Mouse (Mus musculus): ENCODE measurements at regions not wholly inside any gene's neighbourhood (a gene's known extent, or its start where the extent isn't known, plus 50 kb on each side); places are given as distances from the start of the nearest gene placed in this dataset.

DNA sequence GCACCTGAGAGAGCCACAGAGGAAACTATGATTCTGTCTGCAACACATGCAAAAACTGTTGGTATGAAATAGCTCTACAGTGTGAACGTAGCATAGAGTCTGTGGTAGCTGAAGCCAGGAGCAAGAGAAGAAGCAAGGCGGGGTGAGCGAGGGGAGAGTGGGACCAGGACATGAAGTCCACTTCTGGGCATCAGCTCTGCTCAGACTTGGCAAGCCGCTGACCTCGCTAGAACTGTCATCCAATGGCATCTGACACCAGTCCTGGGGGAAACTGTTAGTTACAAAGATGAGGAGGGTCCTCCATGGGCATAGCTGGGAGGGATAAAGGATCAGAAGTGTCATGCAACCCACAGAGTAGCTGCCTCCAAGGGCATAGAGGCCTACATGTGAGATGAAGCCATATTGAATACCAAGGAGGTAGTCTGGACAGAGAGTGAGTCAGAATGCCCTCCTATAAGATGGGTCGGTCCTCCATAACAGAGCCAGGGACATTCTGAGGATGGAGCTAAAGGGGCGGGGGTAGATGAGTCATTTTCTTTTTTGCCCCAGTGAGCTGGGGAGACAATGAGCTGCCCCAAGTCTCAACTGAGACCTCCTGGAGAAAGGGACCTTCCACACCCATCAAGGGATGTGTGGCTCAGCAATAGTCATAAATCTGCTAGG is 102.0 kb downstream of the 1810010D01Rik start:
- DNase-seq (ENCODE audit: low read depth, low spot score): no peak

DNA sequence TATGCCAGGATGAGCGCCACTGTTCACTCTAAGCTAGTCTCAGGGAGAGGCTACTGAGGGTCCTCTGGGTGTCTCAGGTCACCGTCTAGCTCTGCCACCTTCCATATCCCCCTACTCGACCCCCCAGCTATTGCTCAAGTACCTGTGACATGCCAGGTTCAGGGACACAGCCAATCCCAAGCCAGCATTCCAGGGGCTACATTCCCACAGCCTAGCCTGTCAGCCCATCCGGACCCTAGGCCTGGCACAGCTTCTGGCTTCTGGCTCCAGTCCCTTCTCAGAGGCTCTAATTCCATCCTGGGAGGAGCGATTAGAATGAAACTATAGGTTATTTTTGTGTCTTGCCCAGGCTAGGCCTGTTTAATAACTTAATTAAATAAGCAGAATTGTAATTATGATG is 105.2 kb downstream of the 1810010D01Rik start:
- DNase-seq (ENCODE audit: low read depth, low spot score): no peak

DNA sequence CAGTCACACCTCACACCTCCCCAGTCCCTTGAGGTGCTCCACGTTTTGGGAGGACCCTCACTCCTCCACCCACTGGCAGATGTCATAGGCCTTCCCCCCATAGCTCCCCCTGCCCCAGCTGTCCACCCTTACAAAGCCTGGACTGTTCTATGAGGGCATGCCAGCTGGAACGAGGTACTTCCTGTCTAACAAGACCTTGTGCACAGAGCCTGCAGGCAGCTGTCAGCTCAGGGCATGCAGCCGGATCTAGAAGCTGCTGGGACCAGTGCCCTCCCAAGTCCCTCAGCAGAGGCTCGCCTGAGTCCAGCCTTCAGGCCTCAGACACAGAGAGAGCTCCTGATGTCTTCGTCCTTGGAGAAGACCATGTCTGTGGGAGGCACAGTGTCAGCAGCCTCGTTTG is 105.7 kb downstream of the 1810010D01Rik start:
- DNase-seq (ENCODE audit: low read depth, low spot score): no peak

DNA sequence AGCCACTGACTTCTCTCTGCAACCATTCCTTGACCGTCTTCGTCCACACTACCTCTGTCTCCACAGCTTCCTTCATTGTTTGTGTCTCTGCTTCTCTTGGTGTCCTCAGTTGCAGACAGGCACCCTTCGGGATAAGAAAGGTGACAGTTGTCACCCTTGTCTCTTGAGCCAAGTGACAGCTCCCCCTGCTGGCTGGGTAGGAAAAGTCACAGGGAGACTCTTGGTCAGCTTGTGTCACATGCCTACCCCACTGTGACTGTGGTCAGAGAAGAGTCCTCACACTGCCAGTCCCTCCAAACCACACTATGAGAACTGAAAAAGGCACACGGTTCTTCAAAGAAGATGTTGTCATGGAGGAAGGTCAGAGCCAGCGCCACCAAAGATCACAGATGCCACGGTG is 109.6 kb downstream of the 1810010D01Rik start:
- no peak for DNase-seq (ENCODE audit: low read depth, low spot score)

DNA sequence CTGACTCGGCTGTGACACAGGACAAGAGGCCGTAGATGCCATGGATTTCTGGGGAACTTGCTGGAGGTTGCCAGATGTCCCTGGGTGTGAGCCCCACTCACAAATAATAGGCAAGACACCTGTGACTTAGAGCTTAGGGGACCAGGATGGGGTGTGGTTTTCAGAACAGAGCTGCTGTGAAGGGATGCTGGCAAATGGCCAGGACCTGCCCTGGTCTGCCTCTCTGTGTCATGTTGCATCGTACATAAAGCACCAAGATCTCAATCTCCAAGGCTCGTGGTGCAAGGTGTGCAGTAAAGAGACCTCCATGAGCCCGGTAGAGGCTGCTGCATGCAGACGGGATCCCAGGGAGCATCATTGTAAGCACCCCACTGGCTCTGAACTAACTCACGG is 113.8 kb downstream of the 1810010D01Rik start:
- DNase-seq (ENCODE audit: low read depth, low spot score): no peak

DNA sequence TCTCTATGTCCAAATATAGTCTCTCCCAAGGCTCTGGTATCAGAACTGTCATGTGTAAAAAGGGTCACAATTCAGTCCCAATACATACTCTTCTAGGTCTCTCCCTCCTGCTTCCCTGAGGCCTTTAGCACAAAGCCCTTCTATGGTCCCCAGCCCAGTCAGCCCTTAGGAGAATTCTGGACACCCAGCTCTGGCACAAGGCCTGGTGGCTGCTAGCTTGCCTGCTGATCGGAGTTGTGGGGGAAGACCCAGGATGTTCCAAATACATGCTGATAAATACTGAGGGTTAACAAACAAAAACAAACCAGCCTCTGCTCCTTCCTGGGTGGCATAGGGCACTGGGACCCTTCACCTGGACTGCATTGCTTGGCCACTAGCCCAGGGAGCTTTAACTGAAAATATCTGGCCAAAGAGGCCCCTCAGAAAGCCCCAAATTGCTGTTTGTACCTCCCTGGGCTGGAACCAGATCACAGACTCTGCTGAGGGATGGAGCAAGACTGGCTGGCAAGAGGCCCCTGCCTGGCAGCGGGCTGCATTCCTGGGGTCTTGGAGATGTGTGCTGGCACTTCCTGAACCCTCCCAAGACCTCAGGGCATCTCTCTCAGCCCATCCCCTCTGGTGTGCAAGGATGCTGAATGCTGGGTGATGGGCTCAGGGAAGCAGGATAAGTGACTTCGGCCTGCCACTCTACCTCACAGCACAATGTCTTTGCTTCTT is 114.3 kb downstream of the 1810010D01Rik start:
- no peak for DNase-seq (ENCODE audit: low read depth, low spot score)

DNA sequence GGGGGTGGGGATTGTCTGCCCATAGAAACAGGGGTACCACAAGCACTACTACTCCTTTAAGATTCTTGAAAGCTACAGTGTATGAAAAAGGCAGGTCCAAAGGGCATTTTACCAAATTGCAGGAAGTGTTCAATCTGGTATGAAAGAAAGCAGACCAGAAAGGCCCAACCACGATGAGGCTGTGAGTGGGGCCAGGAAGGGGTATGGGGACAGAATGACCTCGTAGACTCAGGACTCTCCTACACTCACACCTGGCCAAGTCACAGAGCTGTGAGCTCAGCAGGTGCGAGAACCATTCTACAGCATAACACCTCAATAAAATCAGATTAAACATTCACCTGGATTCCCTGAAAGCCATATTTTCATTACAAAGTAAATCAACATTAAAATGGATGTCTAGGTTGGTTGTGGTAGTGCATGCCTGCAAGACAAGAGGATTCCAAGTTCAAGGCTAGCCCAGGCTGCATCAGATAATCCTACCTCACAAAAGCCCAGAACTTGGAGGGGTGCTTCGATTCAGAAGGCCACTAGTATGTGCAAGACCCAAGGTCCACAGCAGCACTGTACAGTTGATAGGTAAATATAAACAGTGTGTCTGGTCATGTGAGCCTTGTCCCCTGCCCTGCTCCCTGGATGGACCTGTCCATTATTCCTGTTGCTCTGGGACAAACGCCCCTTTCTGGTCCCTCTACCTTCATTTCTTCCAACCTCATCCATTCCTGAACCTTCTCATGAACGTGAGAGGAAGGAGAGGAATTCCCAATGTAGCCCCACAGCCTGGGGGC is 115.3 kb downstream of the 1810010D01Rik start:
- no peak for DNase-seq (ENCODE audit: low read depth, low spot score)

DNA sequence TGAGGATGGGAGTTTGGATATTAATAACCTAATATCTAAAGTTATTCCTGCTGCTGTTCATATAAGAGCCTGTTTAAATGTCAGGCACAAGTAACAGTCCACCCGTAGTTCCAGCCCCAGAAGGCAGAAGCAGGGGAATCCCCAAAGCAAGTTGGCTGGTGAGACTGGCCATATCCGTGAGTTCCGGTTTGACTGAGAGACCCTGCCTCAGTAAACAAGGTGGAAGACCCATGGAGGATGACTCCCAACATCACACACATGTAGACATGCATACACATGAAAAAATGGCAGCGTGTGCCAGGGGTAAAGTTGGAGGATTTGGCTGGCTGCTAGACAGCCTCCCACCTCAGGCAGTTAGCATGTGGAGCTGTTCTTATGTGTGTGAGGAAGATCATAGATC is 117.1 kb downstream of the 1810010D01Rik start:
- DNase-seq (ENCODE audit: low read depth, low spot score): no peak

DNA sequence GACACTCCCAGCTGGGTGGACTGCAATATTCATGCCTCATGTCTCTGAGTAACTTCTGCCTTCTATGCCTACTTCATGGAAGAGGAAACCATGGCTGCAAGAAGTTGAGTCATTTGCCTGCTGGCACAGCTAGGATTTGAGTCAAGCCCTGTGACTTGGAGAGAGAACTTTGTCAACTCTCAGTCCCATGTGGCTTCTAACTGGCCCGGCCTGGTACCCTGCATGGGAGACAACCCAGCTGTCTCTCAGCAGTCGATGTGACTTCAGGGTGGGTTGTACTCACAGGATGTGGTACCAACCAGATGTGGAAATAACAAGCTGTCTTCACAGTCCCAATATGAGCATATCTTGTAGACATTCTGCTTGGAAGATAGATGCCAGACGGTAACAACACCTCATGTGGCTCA is 118.6 kb downstream of the 1810010D01Rik start:
- DNase-seq (ENCODE audit: low read depth, low spot score): no peak

DNA sequence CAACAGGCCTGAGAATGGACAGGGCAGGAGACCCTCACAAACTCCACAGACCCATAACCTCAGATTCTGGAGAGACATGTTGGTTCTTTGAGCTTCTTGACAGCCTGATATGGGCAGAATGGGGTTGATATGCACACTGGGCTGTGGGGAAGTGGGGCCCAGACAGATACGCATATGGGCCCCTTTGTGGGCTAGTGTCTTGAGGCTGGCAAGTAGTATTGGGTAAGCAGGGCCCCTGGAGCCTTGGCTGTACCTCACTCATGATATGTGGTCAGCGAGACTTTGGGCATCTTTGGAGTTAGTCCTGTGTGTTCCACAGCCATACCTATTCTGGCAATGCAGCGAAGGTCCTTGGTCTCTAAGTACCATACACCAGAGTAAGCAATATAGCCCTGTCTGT is 119.3 kb downstream of the 1810010D01Rik start:
- DNase-seq (ENCODE audit: low read depth, low spot score): no peak

DNA sequence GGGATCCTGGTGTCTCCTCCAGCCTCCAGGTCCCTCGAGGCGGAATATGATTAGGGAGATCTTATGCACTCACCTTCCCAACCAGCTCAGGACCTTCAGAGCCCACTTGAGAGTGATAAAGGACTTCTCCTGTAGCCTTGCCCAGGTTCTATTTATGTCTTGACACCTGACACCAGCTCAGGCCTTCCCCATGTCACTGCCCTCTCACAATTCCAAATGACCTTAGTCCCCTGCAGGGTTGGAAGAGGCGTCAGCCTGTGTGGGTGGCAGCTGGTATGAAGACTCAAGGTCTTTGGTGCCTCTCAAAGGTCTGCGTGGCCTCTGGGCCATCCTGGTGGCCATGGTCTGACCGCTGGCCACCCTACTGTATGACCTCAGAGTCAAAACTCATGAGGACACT is 120.1 kb downstream of the 1810010D01Rik start:
- DNase-seq (ENCODE audit: low read depth, low spot score): no peak

DNA sequence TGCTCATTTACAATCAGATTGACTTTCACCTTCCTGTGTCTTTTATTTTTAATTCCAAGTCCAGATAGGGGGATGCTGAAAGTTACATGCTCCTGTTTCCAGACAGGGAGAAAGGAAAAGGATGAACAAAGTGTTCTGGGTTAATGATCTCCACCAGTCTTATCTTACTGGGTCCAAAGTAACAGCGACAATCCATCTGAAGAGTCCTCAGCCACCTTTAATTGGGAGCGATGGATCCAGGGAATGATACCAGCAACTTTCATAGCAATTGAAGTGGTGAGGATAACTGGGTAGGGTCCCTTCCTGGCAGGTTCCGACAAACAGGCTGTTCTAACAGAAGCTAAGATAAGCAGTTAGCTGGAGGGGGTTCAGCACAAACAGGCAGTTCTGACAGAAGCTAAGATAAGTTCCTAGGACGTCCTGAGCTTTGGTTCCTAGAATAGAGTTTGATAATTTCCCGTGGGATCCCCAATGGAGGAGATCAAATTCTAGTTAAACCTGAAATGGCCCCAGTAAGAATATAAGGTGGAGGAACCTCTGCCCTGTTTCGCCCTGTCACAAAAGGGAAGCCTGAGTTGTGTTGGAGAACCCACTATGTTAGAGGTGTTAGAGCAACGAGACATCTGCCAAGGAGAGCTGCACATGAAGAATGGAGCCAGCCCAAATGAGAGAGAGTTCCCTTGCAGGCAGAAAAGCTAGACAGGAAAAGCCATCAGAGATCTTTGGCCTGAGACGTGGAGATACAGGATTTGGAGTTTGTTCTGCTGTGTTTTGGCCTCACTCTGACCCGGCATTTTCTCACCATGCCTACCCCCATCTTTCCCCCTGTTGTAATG is 124.8 kb downstream of the 1810010D01Rik start:
- no peak for DNase-seq (ENCODE audit: low read depth, low spot score)

DNA sequence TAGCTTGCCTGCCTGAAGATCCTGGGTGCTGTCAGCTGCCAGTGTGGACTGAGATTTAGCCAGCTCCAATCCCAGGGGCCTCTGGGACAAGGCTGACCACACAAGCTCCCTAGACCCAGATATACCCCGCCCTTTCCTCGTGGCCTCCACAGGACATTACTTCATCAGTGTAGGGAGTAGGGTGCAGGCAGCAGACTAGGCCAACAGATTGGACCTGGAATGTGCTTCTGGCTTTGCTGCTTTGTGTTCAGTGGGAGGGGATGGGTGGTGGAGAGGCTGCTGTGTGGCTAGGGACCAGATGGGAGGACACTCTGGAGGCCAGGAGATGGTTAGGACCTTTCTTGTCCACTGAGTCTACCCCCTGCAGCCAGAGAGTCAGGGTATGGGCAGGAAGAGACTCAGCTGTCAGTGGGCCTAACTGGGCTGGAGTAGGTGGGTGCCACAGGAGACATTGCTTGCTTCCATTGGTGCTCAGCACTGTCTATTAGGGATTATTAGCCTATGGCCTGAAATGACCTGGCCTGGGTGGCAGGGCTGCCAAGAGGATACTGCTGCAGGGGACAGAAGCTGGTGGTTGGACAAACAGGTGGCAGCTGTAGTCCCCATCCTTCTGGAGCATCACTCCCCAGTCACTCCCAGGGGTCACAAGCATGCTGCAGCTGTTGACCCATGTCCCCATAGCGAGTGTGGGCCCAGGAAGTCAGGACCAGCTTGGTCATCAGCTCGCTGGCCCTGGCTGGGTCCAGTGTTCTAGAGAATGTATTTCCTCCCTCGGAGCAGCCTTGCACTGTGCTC is 132.5 kb upstream of the Ccnd1 start:
- DNase-seq (ENCODE audit: low read depth, low spot score): no peak

DNA sequence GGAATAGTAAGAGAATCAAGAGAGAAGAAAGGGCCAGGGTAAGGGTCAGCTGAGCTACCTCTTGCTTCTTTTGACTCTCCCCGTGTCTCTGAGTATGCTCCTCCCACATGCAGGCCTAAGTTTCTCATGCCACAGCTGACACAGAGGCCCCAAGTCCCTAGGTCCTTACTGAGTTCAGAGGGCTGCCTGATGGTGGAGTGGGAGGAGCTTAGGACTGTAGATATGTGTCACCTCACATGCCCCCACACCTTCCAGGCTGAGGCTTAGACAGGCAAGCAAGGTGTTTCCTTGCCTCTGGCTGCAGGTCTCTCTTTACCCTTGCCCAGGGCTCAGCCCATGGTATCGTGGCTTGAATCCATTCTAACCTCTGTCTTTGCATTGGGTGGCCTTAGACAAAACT is 131.8 kb upstream of the Ccnd1 start:
- DNase-seq (ENCODE audit: low read depth, low spot score): no peak

DNA sequence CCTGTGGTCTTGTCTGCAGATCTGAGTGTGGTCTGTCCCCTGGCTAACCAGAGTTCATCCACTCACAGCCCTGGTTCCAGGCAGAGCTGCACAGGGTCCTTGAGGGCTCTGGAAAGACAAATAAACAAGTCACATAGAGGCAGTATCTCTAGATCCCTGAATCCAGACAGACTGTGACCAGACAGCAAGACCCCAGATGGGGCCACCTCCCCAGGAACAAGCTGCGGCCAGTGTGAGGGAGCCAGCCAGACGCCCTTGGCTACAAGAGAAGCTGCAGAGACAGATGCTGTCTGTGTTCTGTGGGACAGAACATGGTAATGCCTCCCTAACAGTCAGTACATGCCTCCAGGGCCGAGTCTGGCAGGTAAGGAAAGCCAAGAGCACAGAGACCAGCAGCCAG is 127.6 kb upstream of the Ccnd1 start:
- DNase-seq (ENCODE audit: low read depth, low spot score): no peak

DNA sequence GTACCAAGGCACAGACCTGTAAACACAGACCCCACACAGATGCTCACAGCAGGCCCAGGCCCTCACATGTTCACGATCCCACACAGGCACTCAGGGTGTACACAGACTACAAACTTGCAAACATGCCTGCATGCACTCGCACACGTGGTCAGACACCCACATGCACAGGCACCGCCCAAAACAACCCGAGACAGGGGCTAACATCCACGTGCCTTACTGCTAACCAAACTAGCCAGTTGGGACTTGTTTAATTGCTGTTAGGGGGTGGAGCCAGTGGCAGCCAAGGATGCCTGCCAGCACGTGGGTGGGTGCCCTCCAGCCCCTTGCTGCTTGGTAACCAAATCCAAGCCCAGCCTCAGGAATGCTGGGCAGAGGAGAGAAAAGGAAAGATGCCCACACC is 116.6 kb upstream of the Ccnd1 start:
- no peak for DNase-seq (ENCODE audit: low read depth, low spot score)

DNA sequence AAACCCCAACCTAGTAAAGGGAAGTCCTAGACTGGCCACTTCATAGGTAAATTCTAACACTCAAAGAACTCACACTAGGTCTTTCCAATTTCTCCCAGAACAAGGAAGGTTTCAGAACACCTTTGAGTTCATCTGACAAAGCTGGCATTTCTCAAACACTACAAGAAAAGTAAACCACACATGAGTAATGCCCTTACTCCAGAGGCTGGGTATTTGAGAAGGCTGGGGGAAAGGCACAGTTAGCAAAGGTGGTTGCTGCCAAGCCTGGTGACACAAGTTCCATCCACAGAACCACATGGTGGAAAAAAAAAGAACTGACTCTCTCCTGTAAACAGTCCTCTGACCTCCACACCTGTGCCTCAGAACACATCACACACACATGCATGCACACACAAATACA is 111.9 kb upstream of the Ccnd1 start:
- no peak for DNase-seq (ENCODE audit: low read depth, low spot score)

DNA sequence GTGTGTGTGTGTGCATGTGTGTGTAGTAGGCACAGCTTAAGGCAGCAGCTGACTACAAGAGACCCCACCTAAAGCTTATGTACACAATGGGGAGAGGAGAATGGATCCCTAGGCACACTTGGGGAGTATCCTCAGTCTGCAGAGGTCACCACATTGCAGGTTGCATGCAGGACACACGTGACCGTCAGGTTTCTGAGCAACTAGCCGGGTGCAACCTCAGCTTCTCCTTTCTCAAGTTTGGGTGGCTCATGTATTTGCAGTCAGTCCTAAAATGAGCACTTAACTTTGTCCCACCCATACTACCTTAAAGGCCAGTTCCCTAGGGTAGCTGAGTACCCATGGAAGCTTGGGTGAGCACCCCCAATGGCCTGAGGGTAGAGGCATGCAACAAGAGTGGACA is 111.0 kb upstream of the Ccnd1 start:
- no peak for DNase-seq (ENCODE audit: low read depth, low spot score)

DNA sequence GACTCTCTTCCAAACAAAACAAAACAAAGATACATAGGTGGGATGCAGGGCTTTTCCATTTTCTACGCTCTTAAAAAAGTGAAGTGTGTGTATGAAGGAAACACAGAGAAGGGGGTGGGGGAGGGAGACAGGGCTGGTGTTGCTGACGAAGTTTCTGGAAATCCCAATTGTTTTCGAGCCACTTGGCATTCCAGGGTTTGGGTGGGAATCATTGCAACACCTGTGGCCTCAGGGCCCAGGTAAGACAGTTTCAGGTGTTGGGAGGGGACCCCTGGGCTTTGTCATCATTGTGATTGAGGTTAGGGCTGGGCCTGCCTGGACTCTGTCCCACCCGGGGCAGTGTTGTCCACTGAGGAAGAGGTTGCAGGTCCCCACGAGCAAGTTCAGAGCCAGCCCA is 108.8 kb upstream of the Ccnd1 start:
- no peak for DNase-seq (ENCODE audit: low read depth, low spot score)

DNA sequence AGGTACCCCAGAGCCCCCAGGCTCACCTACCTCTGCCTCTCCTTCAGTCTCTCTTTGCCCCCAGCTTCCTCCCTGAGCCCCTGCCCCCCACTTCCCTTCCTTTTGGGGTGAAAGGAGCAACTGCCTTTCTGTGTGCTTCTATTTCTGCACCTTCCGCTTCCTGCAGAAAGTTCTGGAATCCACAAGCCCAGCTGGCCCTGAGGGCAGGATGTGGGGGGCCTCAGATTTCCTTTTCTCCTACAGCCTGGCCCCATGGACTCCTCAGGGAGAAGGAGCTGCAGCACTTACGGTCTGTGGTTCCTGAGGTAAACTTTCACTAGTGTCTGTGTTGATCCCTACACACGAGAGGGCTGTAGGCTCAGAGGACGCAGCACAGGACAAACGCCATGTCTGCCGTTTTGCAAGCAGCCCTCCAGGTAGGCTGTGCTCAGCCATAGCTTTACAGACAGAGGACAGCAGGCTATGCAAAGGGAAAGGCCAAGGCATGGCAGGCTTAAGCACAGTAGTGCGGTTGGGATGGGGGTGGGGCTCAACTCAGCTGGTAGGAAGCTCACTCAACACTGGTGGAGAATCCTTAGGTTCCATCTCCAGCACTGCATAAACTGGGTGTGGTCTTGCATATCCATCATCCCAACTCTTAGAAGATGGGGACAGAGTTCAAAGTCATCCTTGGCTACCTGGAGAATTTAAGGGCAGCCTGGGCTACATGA is 108.2 kb upstream of the Ccnd1 start:
- no peak for DNase-seq (ENCODE audit: low read depth, low spot score)

Data from WW6 (cell line).